Mouse (Mus musculus) MEL (cell line): ENCODE results near the gene Mgat1.

Experiments
- CTCF ChIP-seq, 3 experiments: IDR thresholded peaks in 2 of 3; conservative IDR thresholded peaks in 1 of 3; 2 replicates each; pipeline ENCODE4 v1.5.1; 2011 to 2012; ENCODE audit warnings: low read length in 3 of 3, low read depth in 2 of 3, mild to moderate bottlenecking in 2 of 3, improper control_type of control experiment in 1 of 3, inconsistent platforms in 1 of 3, mixed read lengths in 1 of 3, moderate library complexity in 1 of 3; ENCODE audit not compliant: control insufficient read depth in 1 of 3, insufficient read depth in 1 of 3, poor library complexity in 1 of 3, severe bottlenecking in 1 of 3
- E2F4 ChIP-seq: IDR thresholded peaks from 2 replicates; pipeline ENCODE4 v1.6.1; 2011; ENCODE audit warnings: low read depth, low read length, improper control_type of control experiment, borderline replicate concordance
- EP300 ChIP-seq, 2 experiments: IDR thresholded peaks; 2 replicates each; pipeline ENCODE4 v1.6.1; 2011; ENCODE audit warnings: improper control_type of control experiment in 2 of 2, low read length in 2 of 2, low read depth in 1 of 2, mild to moderate bottlenecking in 1 of 2
- HCFC1 ChIP-seq: IDR thresholded peaks from 2 replicates; pipeline ENCODE4 v1.6.1; 2012; ENCODE audit warnings: low read depth, mild to moderate bottlenecking, inconsistent platforms, low read length, improper control_type of control experiment, moderate library complexity
- MAZ ChIP-seq: IDR thresholded peaks from 2 replicates; pipeline ENCODE4 v1.6.1; 2012; ENCODE audit warnings: low read depth, mild to moderate bottlenecking, inconsistent platforms, low read length, improper control_type of control experiment
- MXI1 ChIP-seq: IDR thresholded peaks from 2 replicates; pipeline ENCODE4 v1.6.1; 2011; ENCODE audit warnings: mild to moderate bottlenecking, low read depth, low read length, improper control_type of control experiment
- MYB ChIP-seq: IDR thresholded peaks from 2 replicates; pipeline ENCODE4 v1.6.1; 2011; ENCODE audit warnings: mild to moderate bottlenecking, low read depth, low read length, improper control_type of control experiment
- RCOR1 ChIP-seq: IDR thresholded peaks from 2 replicates; pipeline ENCODE4 v1.6.1; 2012; ENCODE audit warnings: low read depth, mild to moderate bottlenecking, inconsistent platforms, low read length, improper control_type of control experiment
- TAL1 ChIP-seq: IDR thresholded peaks from 2 replicates; pipeline ENCODE4 v1.6.1; 2012; ENCODE audit warnings: mild to moderate bottlenecking, inconsistent platforms, low read length, moderate library complexity, mixed read lengths
- USF1 ChIP-seq: IDR thresholded peaks from 2 replicates; pipeline ENCODE4 v1.6.1; 2014; ENCODE audit warnings: low read depth, mild to moderate bottlenecking, inconsistent platforms, low read length, improper control_type of control experiment, moderate library complexity
- ZMIZ1 ChIP-seq: IDR thresholded peaks from 2 replicates; pipeline ENCODE4 v1.6.1; 2012; ENCODE audit warnings: low read depth, mild to moderate bottlenecking, inconsistent platforms, low read length, improper control_type of control experiment, moderate library complexity

DNA sequence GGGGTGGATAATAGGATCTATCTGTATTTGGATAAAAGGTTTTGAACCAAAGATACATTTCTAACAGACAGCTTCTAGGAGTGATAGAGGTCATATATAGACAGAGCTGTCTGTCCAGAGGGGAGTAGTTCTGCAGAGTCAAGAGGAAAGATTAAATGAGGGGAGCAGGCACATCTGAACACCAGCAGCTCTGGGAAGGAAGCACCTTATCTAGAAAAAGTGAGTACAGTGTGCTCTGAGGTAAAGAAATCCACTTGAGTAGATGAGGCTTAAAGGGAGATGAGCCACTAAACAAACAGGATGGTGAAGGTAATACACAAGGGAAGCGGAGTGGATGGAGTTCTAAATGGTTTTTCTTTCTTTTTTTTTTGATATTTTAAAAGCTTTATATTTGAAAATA, 36.5 kb upstream of the Mgat1 start:
- TF ChIP-seq EP300 (IDR thresholded peaks at IDR 0.05; ENCODE audit: low read depth in 1 of 2, low read length in 2 of 2), result peak; percentile 35 to 65; a peak in 3 of 4 replicates
- TF ChIP-seq CTCF (IDR thresholded peaks at IDR 0.05 in 2 of 3, conservative IDR thresholded peaks at IDR 0.05 in 1 of 3; ENCODE audit: control insufficient read depth in 1 of 3, insufficient read depth in 1 of 3, low read depth in 2 of 3, low read length in 3 of 3, poor library complexity in 1 of 3, severe bottlenecking in 1 of 3), result no peak
- TF ChIP-seq TAL1, result peak; percentile 44; the same call in 1 of the 2 replicates
- no peak for TF ChIP-seq MYB
- TF ChIP-seq ZMIZ1, result no peak
- TF ChIP-seq MXI1, result no peak; the same call in 1 of the 2 replicates
- no peak for TF ChIP-seq USF1
- TF ChIP-seq RCOR1, result 0 out of 2 replicates have a peak, but pooled peaks have one; percentile 13
- TF ChIP-seq MAZ, result no peak
- no peak for TF ChIP-seq E2F4
- TF ChIP-seq HCFC1, result no peak
